Mouse (Mus musculus): Measurements from ENCODE around the gene Fdps. TPM values are rescaled to one million over a fixed set of nuclear protein-coding genes. Genes with fewer than 3 reads are reported as not detected.
A peak's percentile ranks its signal among the peaks of the same experiment; 100 is the strongest.

Gene Fdps
- polyA plus RNA-seq, 1 experiment from 2014 or later, result 577 TPM

GRCm38 (mm10) chr3:89108146-89108545 lies 6.4 kb upstream of the Fdps start:
- ATAC-seq, result no peak
- H3K4me1 ChIP-seq (ENCODE audit: control insufficient read depth, insufficient read depth, low read length), result no peaks in the 10 kb centered on the region
- no peaks in the 10 kb centered on the region for H3K36me3 ChIP-seq (ENCODE audit: control insufficient read depth, insufficient read depth, low read length)
- H3K27ac ChIP-seq (ENCODE audit: low read length), result no peak overlapping the region
- no peak overlapping the region for H3K4me3 ChIP-seq (ENCODE audit: low read depth, low read length)
- no peak overlapping the region for H3K9ac ChIP-seq (ENCODE audit: low read depth, low read length)
- H3K9me3 ChIP-seq (replicated peaks; ENCODE audit: control insufficient read depth, low read length, poor library complexity, severe bottlenecking), result no peaks in the 10 kb centered on the region
- no peak overlapping the region for H3K4me2 ChIP-seq (ENCODE audit: low read length)
- WGBS, result 67% methylated on average over 1 of the region's 1 CpGs
- no peaks in the 10 kb centered on the region for H3K27me3 ChIP-seq (ENCODE audit: control insufficient read depth, insufficient read depth, low read depth, low read length)

DNA sequence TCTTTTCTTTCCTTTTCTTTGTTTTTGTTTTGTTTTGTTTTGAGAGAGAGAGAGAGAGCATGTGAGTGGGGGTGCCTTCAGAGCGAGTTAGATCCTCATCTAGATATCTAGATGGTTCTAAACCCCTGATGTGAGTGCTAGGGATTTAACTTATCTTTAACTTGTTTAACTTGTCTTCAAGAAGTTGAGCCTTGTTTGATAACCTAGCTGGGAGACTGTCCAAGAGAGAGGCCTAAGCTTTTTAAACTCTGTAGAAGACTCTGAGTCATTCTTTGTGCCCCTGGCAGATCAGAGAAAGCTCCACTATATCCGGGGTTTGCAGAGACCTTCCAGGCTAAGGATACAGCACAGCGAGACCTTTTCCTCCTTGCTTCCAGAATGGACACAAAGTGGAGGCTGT lies 5.8 kb upstream of the Fdps start:
- no peaks in the 10 kb centered on the region for H3K27me3 ChIP-seq (ENCODE audit: control insufficient read depth, insufficient read depth, low read depth, low read length)
- H3K9ac ChIP-seq (ENCODE audit: low read depth, low read length), result no peak overlapping the region
- H3K4me3 ChIP-seq (ENCODE audit: low read depth, low read length), result no peak overlapping the region
- H3K9me3 ChIP-seq (replicated peaks; ENCODE audit: control insufficient read depth, low read length, poor library complexity, severe bottlenecking), result no peaks in the 10 kb centered on the region
- H3K27ac ChIP-seq (ENCODE audit: low read length), result no peak overlapping the region
- 76% methylated on average over 3 of the region's 3 CpGs for WGBS
- H3K4me1 ChIP-seq (ENCODE audit: control insufficient read depth, insufficient read depth, low read length), result peaks cover under 1% of the 10 kb centered on the region; the same call in 1 of the 2 replicates
- no peak for ATAC-seq
- H3K36me3 ChIP-seq (ENCODE audit: control insufficient read depth, insufficient read depth, low read length), result no peaks in the 10 kb centered on the region
- no peak overlapping the region for H3K4me2 ChIP-seq (ENCODE audit: low read length)

- no peak overlapping the region for H3K9ac ChIP-seq (ENCODE audit: low read depth, low read length)
- no peak overlapping the region for H3K4me3 ChIP-seq (ENCODE audit: low read depth, low read length)
- ATAC-seq, result no peak
- no peaks in the 10 kb centered on the region for H3K36me3 ChIP-seq (ENCODE audit: control insufficient read depth, insufficient read depth, low read length)
- H3K4me1 ChIP-seq (ENCODE audit: control insufficient read depth, insufficient read depth, low read length), result peaks cover 2% of the 10 kb centered on the region; the same call in 1 of the 2 replicates
- no peaks in the 10 kb centered on the region for H3K9me3 ChIP-seq (replicated peaks; ENCODE audit: control insufficient read depth, low read length, poor library complexity, severe bottlenecking)
- no peak overlapping the region for H3K4me2 ChIP-seq (ENCODE audit: low read length)
- H3K27ac ChIP-seq (ENCODE audit: low read length), result no peak overlapping the region
- no peaks in the 10 kb centered on the region for H3K27me3 ChIP-seq (ENCODE audit: control insufficient read depth, insufficient read depth, low read depth, low read length)
These were observed 5.1 kb upstream of the Fdps start for GRCm38 (mm10) chr3:89106881-89107280.

DNA sequence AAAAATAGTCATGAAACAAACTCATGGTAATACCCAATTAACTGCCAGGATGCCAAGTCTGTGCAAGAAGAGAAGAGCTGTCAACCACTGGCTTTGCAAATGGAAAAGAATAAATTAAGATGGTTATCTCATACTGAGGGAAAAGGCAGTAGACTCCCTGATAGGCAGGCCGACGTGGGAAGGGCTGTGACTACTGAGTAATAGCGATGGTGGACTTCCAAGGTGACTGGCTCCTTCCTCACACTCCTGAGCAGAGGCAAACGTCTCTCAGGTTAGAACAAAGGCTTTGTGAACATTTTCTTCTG lies 1.5 kb upstream of the Fdps start:
- no peaks in the 10 kb centered on the region for H3K9me3 ChIP-seq (replicated peaks; ENCODE audit: control insufficient read depth, low read length, poor library complexity, severe bottlenecking)
- no peak overlapping the region for H3K4me3 ChIP-seq (ENCODE audit: low read depth, low read length)
- no peak overlapping the region for H3K9ac ChIP-seq (ENCODE audit: low read depth, low read length)
- no peaks in the 10 kb centered on the region for H3K36me3 ChIP-seq (ENCODE audit: control insufficient read depth, insufficient read depth, low read length)
- H3K4me1 ChIP-seq (ENCODE audit: control insufficient read depth, insufficient read depth, low read length), result peaks cover 20% of the 10 kb centered on the region
- H3K4me2 ChIP-seq (ENCODE audit: low read length), result no peak overlapping the region
- H3K27ac ChIP-seq (ENCODE audit: low read length), result no peak overlapping the region
- H3K27me3 ChIP-seq (ENCODE audit: control insufficient read depth, insufficient read depth, low read depth, low read length), result no peaks in the 10 kb centered on the region
- WGBS, result 71% methylated on average over 4 of the region's 4 CpGs
- no peak for ATAC-seq

GRCm38 (mm10) chr3:89102495-89103290 lies 934 bp upstream of the Fdps start:
- peak overlapping the region; percentile 83 for H3K27ac ChIP-seq (ENCODE audit: low read length)
- H3K9me3 ChIP-seq (replicated peaks; ENCODE audit: control insufficient read depth, low read length, poor library complexity, severe bottlenecking), result no peaks in the 10 kb centered on the region
- peak overlapping the region; percentile 52 for H3K4me2 ChIP-seq (ENCODE audit: low read length)
- 65% methylated on average over 12 of the region's 12 CpGs for WGBS
- peaks cover 20% of the 10 kb centered on the region for H3K4me1 ChIP-seq (ENCODE audit: control insufficient read depth, insufficient read depth, low read length)
- peak overlapping the region; percentile 56 for H3K4me3 ChIP-seq (ENCODE audit: low read depth, low read length)
- no peaks in the 10 kb centered on the region for H3K27me3 ChIP-seq (ENCODE audit: control insufficient read depth, insufficient read depth, low read depth, low read length)
- no peaks in the 10 kb centered on the region for H3K36me3 ChIP-seq (ENCODE audit: control insufficient read depth, insufficient read depth, low read length)
- no peak for ATAC-seq
- H3K9ac ChIP-seq (ENCODE audit: low read depth, low read length), result no peak overlapping the region

DNA sequence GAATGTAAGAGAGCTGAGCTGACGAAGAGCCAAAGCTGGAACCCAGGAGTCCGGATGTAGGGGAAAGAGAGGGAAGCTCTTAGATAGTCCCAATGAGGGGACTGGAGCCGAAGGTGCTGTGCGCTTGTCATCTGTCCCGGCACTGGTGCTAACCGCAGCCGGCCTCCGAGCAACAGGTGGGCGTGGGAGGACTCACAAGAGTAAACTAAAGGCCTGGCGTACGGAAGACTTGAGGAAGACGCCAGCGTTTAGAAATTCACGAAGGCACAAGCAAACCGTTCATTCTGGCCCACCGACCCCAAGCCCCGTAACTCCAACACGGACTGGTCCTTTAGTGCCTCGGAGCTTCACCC lies 324 bp downstream of the Fdps start:
- no peaks in the 10 kb centered on the region for H3K9me3 ChIP-seq (replicated peaks; ENCODE audit: control insufficient read depth, low read length, poor library complexity, severe bottlenecking)
- WGBS, result under 1% methylated on average over 19 of the region's 19 CpGs
- peak overlapping the region; percentile 72 for H3K9ac ChIP-seq (ENCODE audit: low read depth, low read length)
- H3K4me2 ChIP-seq (ENCODE audit: low read length), result peak overlapping the region; percentile 93
- no peaks in the 10 kb centered on the region for H3K27me3 ChIP-seq (ENCODE audit: control insufficient read depth, insufficient read depth, low read depth, low read length)
- H3K27ac ChIP-seq (ENCODE audit: low read length), result peak overlapping the region; percentile 82
- H3K36me3 ChIP-seq (ENCODE audit: control insufficient read depth, insufficient read depth, low read length), result peaks cover 1% of the 10 kb centered on the region; the same call in 1 of the 2 replicates
- peak; percentile 38 for ATAC-seq
- H3K4me1 ChIP-seq (ENCODE audit: control insufficient read depth, insufficient read depth, low read length), result peaks cover 20% of the 10 kb centered on the region
- H3K4me3 ChIP-seq (ENCODE audit: low read depth, low read length), result peak overlapping the region; percentile 56

GRCm38 (mm10) chr3:89100811-89101210 lies 948 bp downstream of the Fdps start, which contains the start of gene Gm43738:
TSS of gene Gm43738 (minus strand) at chr3:89101099.
- Histone ChIP-seq H3K27me3 (ENCODE audit: control insufficient read depth, insufficient read depth, low read depth, low read length) (no peaks in the 10 kb centered on the region), H3K4me3 (ENCODE audit: low read depth, low read length) (peak within 1 kb of the TSS; percentile 56), H3K9ac (ENCODE audit: low read depth, low read length) (peak within 1 kb of the TSS; percentile 72), H3K4me2 (ENCODE audit: low read length) (peak within 1 kb of the TSS; percentile 93), H3K27ac (ENCODE audit: low read length) (peak within 1 kb of the TSS; percentile 82), H3K9me3 (replicated peaks; ENCODE audit: control insufficient read depth, low read length, poor library complexity, severe bottlenecking) (no peaks in the 10 kb centered on the region), H3K4me1 (ENCODE audit: control insufficient read depth, insufficient read depth, low read length) (peaks cover 20% of the 10 kb centered on the region), H3K36me3 (ENCODE audit: control insufficient read depth, insufficient read depth, low read length) (peaks cover 7% of the 10 kb centered on the region; the same call in 1 of the 2 replicates)
- WGBS, result 39% methylated on average over 7 of the region's 7 CpGs
- ATAC-seq, result no peak

DNA sequence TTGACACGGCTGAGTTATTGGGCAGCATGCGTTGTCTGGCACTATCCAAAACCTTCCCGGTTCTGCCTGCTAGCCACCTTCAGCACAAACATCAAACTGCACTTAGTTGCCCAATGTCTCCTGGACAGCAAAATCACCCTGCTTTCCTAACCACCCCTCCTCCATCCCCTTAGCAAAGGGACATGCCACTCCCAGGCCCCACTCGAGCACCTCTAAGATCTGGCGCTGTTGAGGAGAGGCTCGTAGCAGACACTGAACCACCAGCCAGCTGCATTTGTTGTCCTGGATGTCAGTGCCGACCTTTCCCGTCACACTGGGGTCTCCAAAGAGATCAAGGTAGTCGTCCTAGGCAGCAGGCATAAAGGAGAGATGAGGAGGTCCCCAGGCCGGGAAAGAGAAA lies 7.7 kb downstream of the Fdps start:
- no peak overlapping the region for H3K4me2 ChIP-seq (ENCODE audit: low read length)
- no peak overlapping the region for H3K9ac ChIP-seq (ENCODE audit: low read depth, low read length)
- H3K27me3 ChIP-seq (ENCODE audit: control insufficient read depth, insufficient read depth, low read depth, low read length), result no peaks in the 10 kb centered on the region
- ATAC-seq, result no peak
- peaks cover 18% of the 10 kb centered on the region for H3K4me1 ChIP-seq (ENCODE audit: control insufficient read depth, insufficient read depth, low read length)
- H3K36me3 ChIP-seq (ENCODE audit: control insufficient read depth, insufficient read depth, low read length), result peaks cover 26% of the 10 kb centered on the region
- H3K4me3 ChIP-seq (ENCODE audit: low read depth, low read length), result no peak overlapping the region
- 89% methylated on average over 10 of the region's 10 CpGs for WGBS
- no peak overlapping the region for H3K27ac ChIP-seq (ENCODE audit: low read length)
- no peaks in the 10 kb centered on the region for H3K9me3 ChIP-seq (replicated peaks; ENCODE audit: control insufficient read depth, low read length, poor library complexity, severe bottlenecking)

DNA sequence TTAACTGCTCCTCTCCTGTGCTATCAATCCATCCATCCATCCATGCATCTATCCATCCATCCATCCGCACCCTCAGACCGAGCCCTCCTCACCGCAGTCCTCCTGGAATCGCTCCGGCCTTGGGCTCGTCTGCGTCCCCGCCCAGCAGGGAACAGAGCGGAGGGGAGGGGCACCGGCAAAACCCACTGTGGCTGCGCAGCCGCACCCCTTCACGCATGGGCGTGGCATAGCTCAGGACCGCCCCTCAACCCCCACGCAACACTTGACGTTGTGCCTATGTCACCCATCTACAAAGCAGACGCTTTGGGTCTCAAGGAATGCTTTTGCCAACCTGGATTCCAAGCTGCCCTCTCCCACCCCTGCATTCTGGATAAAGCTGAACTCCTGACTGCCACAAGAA lies 8.6 kb downstream of the Fdps start, which contains the start of gene Rusc1:
Gene Rusc1 (minus strand): TSS at position 137 of the 400 bp plus-strand sequence.
- H3K27me3 ChIP-seq (ENCODE audit: control insufficient read depth, insufficient read depth, low read depth, low read length), result no peaks in the 10 kb centered on the region

More for the DNA sequence above, 8.6 kb downstream of the Fdps start, which contains the start of gene Rusc1:
- peak within 1 kb of the TSS; percentile 86 for H3K9ac ChIP-seq (ENCODE audit: low read depth, low read length)
- peaks cover 19% of the 10 kb centered on the region for H3K4me1 ChIP-seq (ENCODE audit: control insufficient read depth, insufficient read depth, low read length)
- peak within 1 kb of the TSS; percentile 97 for H3K4me2 ChIP-seq (ENCODE audit: low read length)
- under 1% methylated on average over 18 of the region's 18 CpGs for WGBS
- H3K36me3 ChIP-seq (ENCODE audit: control insufficient read depth, insufficient read depth, low read length), result peaks cover 34% of the 10 kb centered on the region
- peak within 1 kb of the TSS; percentile 74 for H3K27ac ChIP-seq (ENCODE audit: low read length)
- H3K9me3 ChIP-seq (replicated peaks; ENCODE audit: control insufficient read depth, low read length, poor library complexity, severe bottlenecking), result no peaks in the 10 kb centered on the region
- peak within 1 kb of the TSS; percentile 82 for H3K4me3 ChIP-seq (ENCODE audit: low read depth, low read length)
- ATAC-seq, result peak; percentile 84

Measured in midbrain, embryonic 16.5 days (tissue).